Mouse (Mus musculus) stomach, postnatal 0 days (tissue): ENCODE measurements around the gene Wrap53.

Experiments used
- CTCF ChIP-seq: IDR thresholded peaks from 2 replicates; pipeline ENCODE4 v1.5.1; 2016; ENCODE audit warnings: antibody characterized with exemption, low read depth, mild to moderate bottlenecking, moderate library complexity
- EP300 ChIP-seq: optimal IDR thresholded peaks from 2 replicates; pipeline ENCODE3; 2016; ENCODE audit warnings: antibody characterized with exemption

GRCm38 (mm10) chr11:69580572-69581146 is 604 bp upstream of the Wrap53 start:
- no peak for TF ChIP-seq CTCF
- no peak for TF ChIP-seq EP300
